Mouse (Mus musculus): Measurements from ENCODE around the gene Use1. TPM values are rescaled to one million over a fixed set of nuclear protein-coding genes. Genes with fewer than 3 reads are reported as not detected.
"Not testable (repeated sequence)": the region's sequence is repeated elsewhere in the genome, so short reads cannot be mapped to it uniquely, and the experiment has no call there.

Gene Use1
- 112 and 144 TPM in 2 replicates for total RNA-seq (2012; rRNA removed)

DNA sequence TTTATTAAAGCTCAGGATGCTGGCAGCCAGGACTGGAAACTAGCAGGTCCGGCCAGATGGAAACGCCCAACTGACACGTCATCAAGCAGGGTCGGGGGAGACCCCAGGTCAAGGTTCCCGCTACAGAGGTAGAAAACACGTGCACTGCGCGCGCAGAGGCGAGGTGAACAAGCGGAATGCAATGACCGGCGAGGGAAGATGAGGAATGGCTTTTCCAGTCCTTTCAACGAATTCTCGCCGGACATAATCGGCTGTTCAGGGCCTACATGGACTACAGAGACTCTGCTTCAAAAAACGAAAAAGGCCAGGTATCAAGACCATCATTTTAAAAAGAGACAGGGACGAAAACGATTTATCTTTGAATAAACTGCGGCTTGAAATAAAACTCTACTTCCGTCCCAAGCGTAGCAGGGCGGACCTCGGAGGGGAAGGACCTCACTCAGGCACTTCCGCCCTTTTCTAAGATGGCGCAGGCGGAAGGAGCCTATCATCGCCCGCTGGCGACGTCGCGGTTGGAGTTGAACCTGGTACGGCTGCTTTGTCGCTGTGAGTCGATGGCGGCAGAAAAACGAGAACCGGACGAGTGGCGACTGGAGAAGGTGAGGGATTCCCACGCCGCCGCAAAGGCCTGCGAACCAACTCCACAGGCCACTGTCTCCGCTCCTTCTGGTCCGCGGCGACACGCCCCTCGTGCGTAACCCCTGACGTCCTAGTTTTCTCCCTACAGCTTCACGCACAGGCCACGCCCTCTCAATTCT is at the start of gene Use1:
Gene Use1 (plus strand): TSS at position 78 of the 758 bp plus-strand sequence.
- H3K4me3 ChIP-seq (ENCODE audit: insufficient read depth in 1 of 2, low read depth in 1 of 2, low read length in 2 of 2, poor library complexity in 1 of 2, severe bottlenecking in 1 of 2): peak within 1 kb of the TSS; percentile 90 to 97
- peaks cover 19% of the 10 kb centered on the region for H3K36me3 ChIP-seq (ENCODE audit: control insufficient read depth, insufficient read depth, low read length, poor library complexity, severe bottlenecking)
- no peaks in the 10 kb centered on the region for H3K9me3 ChIP-seq (ENCODE audit: control insufficient read depth, insufficient read depth, low read depth, low read length)
- peaks cover 3 to 11% of the 10 kb centered on the region in 2 experiments; a peak in 2 of 4 replicates for H3K4me1 ChIP-seq (ENCODE audit: control insufficient read depth in 2 of 2, insufficient read depth in 2 of 2, low read length in 2 of 2, poor library complexity in 1 of 2)
- peak within 1 kb of the TSS; percentile 96 for H3K9ac ChIP-seq (ENCODE audit: insufficient read depth, low read depth, low read length, poor library complexity, severe bottlenecking)
- TF ChIP-seq CHD2 (IDR thresholded peaks at IDR 0.05; ENCODE audit: low read depth, low read length) (no peak), HCFC1 (IDR thresholded peaks at IDR 0.05; ENCODE audit: borderline replicate concordance, insufficient read depth, low read length) (peak; percentile 91)
- in situ Hi-C loops (cut with MboI; ENCODE audit: low sequenced_read_pairs in 2 of 2, unreplicated experiment in 2 of 2): no loop called here
- peak; percentile 97 for DNase-seq (ENCODE audit: low read depth, low spot score)
- H3K27ac ChIP-seq (ENCODE audit: insufficient read depth, low read depth, low read length, poor library complexity, severe bottlenecking): peak within 1 kb of the TSS; percentile 97

DNA sequence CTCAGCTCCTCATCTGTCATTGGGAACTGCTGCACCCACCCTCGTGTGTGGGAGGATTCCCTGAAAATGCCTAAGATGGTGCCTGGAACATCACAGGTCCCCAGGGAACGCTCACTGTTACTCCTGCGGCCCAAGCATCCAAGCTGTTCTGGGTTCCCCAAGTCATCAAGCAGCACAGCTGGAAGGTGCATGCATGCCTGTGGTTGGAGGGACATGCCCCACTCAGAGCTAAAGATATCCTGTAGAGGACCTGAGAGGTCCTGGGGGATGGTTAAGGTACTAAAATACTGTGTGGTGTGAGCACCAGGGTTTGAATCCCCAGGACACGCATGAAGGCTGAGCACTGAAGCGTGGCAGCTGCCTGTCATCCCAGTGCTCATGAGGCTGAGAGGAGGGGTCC is 48.0 kb upstream of the Use1 start:
- DNase-seq (ENCODE audit: low read depth, low spot score); in situ Hi-C loops (cut with MboI; ENCODE audit: low sequenced_read_pairs in 2 of 2, unreplicated experiment in 2 of 2); H3K9me3 ChIP-seq (ENCODE audit: control insufficient read depth, insufficient read depth, low read depth, low read length); H3K36me3 ChIP-seq (ENCODE audit: control insufficient read depth, insufficient read depth, low read length, poor library complexity, severe bottlenecking); H3K9ac ChIP-seq (ENCODE audit: insufficient read depth, low read depth, low read length, poor library complexity, severe bottlenecking); H3K4me3 ChIP-seq (ENCODE audit: insufficient read depth in 1 of 2, low read depth in 1 of 2, low read length in 2 of 2, poor library complexity in 1 of 2, severe bottlenecking in 1 of 2); H3K27ac ChIP-seq (ENCODE audit: insufficient read depth, low read depth, low read length, poor library complexity, severe bottlenecking); H3K4me1 ChIP-seq (ENCODE audit: control insufficient read depth in 2 of 2, insufficient read depth in 2 of 2, low read length in 2 of 2, poor library complexity in 1 of 2): not testable (repeated sequence)

- H3K4me1 ChIP-seq (ENCODE audit: control insufficient read depth in 2 of 2, insufficient read depth in 2 of 2, low read length in 2 of 2, poor library complexity in 1 of 2); H3K4me3 ChIP-seq (ENCODE audit: insufficient read depth in 1 of 2, low read depth in 1 of 2, low read length in 2 of 2, poor library complexity in 1 of 2, severe bottlenecking in 1 of 2); in situ Hi-C loops (cut with MboI; ENCODE audit: low sequenced_read_pairs in 2 of 2, unreplicated experiment in 2 of 2); H3K9ac ChIP-seq (ENCODE audit: insufficient read depth, low read depth, low read length, poor library complexity, severe bottlenecking); H3K27ac ChIP-seq (ENCODE audit: insufficient read depth, low read depth, low read length, poor library complexity, severe bottlenecking); H3K9me3 ChIP-seq (ENCODE audit: control insufficient read depth, insufficient read depth, low read depth, low read length); DNase-seq (ENCODE audit: low read depth, low spot score): not testable (repeated sequence)
- peaks cover 10% of the 10 kb centered on the region; the same call in 1 of the 2 replicates for H3K36me3 ChIP-seq (ENCODE audit: control insufficient read depth, insufficient read depth, low read length, poor library complexity, severe bottlenecking)
Observed at GRCm38 (mm10) chr8:71319760-71320159, 46.9 kb upstream of the Use1 start.

GRCm38 (mm10) chr8:71322939-71323338 is 43.7 kb upstream of the Use1 start:
- peaks cover 10% of the 10 kb centered on the region; the same call in 1 of the 2 replicates for H3K36me3 ChIP-seq (ENCODE audit: control insufficient read depth, insufficient read depth, low read length, poor library complexity, severe bottlenecking)
- H3K9ac ChIP-seq (ENCODE audit: insufficient read depth, low read depth, low read length, poor library complexity, severe bottlenecking): no peak overlapping the region
- no peaks in the 10 kb centered on the region for H3K4me1 ChIP-seq (ENCODE audit: control insufficient read depth in 2 of 2, insufficient read depth in 2 of 2, low read length in 2 of 2, poor library complexity in 1 of 2)
- H3K27ac ChIP-seq (ENCODE audit: insufficient read depth, low read depth, low read length, poor library complexity, severe bottlenecking): no peak overlapping the region
- no peak for DNase-seq (ENCODE audit: low read depth, low spot score)
- H3K4me3 ChIP-seq (ENCODE audit: insufficient read depth in 1 of 2, low read depth in 1 of 2, low read length in 2 of 2, poor library complexity in 1 of 2, severe bottlenecking in 1 of 2): no peak overlapping the region
- in situ Hi-C loops (cut with MboI; ENCODE audit: low sequenced_read_pairs in 2 of 2, unreplicated experiment in 2 of 2): no loop called here
- no peaks in the 10 kb centered on the region for H3K9me3 ChIP-seq (ENCODE audit: control insufficient read depth, insufficient read depth, low read depth, low read length)
- TF ChIP-seq ZC3H11A (IDR thresholded peaks at IDR 0.05; ENCODE audit: borderline replicate concordance, low read depth, low read length) (no peak), CHD2 (IDR thresholded peaks at IDR 0.05; ENCODE audit: low read depth, low read length) (no peak), HCFC1 (IDR thresholded peaks at IDR 0.05; ENCODE audit: borderline replicate concordance, insufficient read depth, low read length) (no peak), ZNF384 (IDR thresholded peaks at IDR 0.05; ENCODE audit: low read depth, low read length) (no peak), MAFK (IDR thresholded peaks at IDR 0.05; ENCODE audit: insufficient read depth, low read depth, low read length) (no peak)

DNA sequence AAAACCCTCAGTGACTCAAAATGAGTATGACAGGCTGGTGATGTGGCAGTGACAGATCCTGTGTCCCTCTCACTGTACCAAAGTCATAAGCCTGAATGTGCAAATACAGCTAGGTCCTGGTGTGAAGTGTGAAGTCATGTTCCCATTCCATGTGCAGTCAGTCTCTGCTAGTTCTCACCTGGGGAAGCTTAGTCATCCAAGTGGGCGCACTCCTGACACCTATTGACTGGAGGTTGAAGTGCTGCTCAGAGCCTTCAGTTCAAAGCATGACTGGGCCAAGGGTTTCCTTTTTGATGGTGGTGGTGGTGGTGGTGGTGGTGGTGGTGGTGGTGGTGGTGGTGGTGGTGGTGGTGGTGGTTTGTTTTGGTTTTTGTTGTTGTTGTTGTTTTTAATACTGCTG is 41.8 kb upstream of the Use1 start:
- no peak for DNase-seq (ENCODE audit: low read depth, low spot score)
- no peaks in the 10 kb centered on the region for H3K4me1 ChIP-seq (ENCODE audit: control insufficient read depth in 2 of 2, insufficient read depth in 2 of 2, low read length in 2 of 2, poor library complexity in 1 of 2)
- peaks cover 16% of the 10 kb centered on the region; the same call in 1 of the 2 replicates for H3K36me3 ChIP-seq (ENCODE audit: control insufficient read depth, insufficient read depth, low read length, poor library complexity, severe bottlenecking)
- in situ Hi-C loops (cut with MboI; ENCODE audit: low sequenced_read_pairs in 2 of 2, unreplicated experiment in 2 of 2): no loop called here
- no peaks in the 10 kb centered on the region for H3K9me3 ChIP-seq (ENCODE audit: control insufficient read depth, insufficient read depth, low read depth, low read length)
- no peak overlapping the region for H3K27ac ChIP-seq (ENCODE audit: insufficient read depth, low read depth, low read length, poor library complexity, severe bottlenecking)
- TF ChIP-seq CHD2 (IDR thresholded peaks at IDR 0.05; ENCODE audit: low read depth, low read length) (no peak), MAFK (IDR thresholded peaks at IDR 0.05; ENCODE audit: insufficient read depth, low read depth, low read length) (peak; percentile 73), ZNF384 (IDR thresholded peaks at IDR 0.05; ENCODE audit: low read depth, low read length) (no peak), HCFC1 (IDR thresholded peaks at IDR 0.05; ENCODE audit: borderline replicate concordance, insufficient read depth, low read length) (no peak)
- H3K9ac ChIP-seq (ENCODE audit: insufficient read depth, low read depth, low read length, poor library complexity, severe bottlenecking): no peak overlapping the region
- H3K4me3 ChIP-seq (ENCODE audit: insufficient read depth in 1 of 2, low read depth in 1 of 2, low read length in 2 of 2, poor library complexity in 1 of 2, severe bottlenecking in 1 of 2): no peak overlapping the region

DNA sequence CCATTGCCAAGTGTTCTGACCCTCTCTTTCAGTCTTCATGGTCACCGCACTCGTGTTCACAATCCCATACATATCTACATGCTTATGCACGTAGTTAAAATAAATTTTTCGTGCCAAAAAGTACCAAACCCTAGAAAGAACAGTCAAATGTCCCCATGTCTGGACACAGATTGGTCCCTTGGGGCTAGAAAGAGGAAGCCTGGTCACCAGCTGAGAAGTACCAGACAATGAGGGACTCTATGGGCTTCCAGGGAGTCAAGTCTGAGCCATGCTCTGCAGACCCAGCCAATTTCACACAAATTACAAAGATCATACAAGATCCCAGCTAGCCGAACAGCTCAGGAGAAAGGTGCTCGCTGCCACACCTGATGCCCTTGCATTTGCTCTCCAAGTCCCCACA is 28.8 kb upstream of the Use1 start:
- peaks cover 14% of the 10 kb centered on the region; the same call in 1 of the 2 replicates for H3K36me3 ChIP-seq (ENCODE audit: control insufficient read depth, insufficient read depth, low read length, poor library complexity, severe bottlenecking)
- H3K27ac ChIP-seq (ENCODE audit: insufficient read depth, low read depth, low read length, poor library complexity, severe bottlenecking); in situ Hi-C loops (cut with MboI; ENCODE audit: low sequenced_read_pairs in 2 of 2, unreplicated experiment in 2 of 2); H3K4me1 ChIP-seq (ENCODE audit: control insufficient read depth in 2 of 2, insufficient read depth in 2 of 2, low read length in 2 of 2, poor library complexity in 1 of 2); H3K9ac ChIP-seq (ENCODE audit: insufficient read depth, low read depth, low read length, poor library complexity, severe bottlenecking); H3K4me3 ChIP-seq (ENCODE audit: insufficient read depth in 1 of 2, low read depth in 1 of 2, low read length in 2 of 2, poor library complexity in 1 of 2, severe bottlenecking in 1 of 2); H3K9me3 ChIP-seq (ENCODE audit: control insufficient read depth, insufficient read depth, low read depth, low read length); DNase-seq (ENCODE audit: low read depth, low spot score): not testable (repeated sequence)
